Mouse (Mus musculus) E14TG2a.4 (cell line): Measurements from ENCODE around the gene Slc9a9.

Source experiments
- CTCF ChIP-seq: conservative IDR thresholded peaks from 2 replicates; pipeline ENCODE4 v1.5.1; 2014; ENCODE audit warnings: low read length
- NANOG ChIP-seq: IDR thresholded peaks from 2 replicates; pipeline ENCODE4 v1.6.1; 2014; ENCODE audit warnings: borderline replicate concordance, low read length, mixed read lengths
- POU5F1 ChIP-seq: IDR thresholded peaks from 2 replicates; pipeline ENCODE4 v1.6.1; 2014; ENCODE audit warnings: low read length, borderline replicate concordance

DNA sequence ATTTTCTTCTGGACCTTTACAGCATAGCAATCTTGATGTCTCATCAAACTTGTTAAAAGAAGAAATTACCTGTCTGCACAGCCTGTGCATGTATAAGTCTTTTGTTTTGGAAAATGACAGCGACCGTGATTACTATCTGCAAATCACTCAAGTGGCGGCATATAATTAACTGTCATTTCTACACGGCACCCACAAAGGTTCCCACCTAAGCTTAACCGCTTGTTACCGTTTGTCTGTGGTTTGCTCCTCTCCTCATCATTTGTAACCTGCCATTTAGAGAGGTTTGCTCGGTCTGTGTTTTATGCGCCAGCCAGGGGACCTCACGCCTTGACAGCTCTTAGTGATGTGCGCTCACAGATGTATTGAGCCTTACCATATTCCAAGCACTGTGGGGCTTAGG, 48.9 kb upstream of the Slc9a9 start:
- TF ChIP-seq NANOG (no peak), CTCF (no peak), POU5F1 (no peak)
